In the genomic region with DNA sequence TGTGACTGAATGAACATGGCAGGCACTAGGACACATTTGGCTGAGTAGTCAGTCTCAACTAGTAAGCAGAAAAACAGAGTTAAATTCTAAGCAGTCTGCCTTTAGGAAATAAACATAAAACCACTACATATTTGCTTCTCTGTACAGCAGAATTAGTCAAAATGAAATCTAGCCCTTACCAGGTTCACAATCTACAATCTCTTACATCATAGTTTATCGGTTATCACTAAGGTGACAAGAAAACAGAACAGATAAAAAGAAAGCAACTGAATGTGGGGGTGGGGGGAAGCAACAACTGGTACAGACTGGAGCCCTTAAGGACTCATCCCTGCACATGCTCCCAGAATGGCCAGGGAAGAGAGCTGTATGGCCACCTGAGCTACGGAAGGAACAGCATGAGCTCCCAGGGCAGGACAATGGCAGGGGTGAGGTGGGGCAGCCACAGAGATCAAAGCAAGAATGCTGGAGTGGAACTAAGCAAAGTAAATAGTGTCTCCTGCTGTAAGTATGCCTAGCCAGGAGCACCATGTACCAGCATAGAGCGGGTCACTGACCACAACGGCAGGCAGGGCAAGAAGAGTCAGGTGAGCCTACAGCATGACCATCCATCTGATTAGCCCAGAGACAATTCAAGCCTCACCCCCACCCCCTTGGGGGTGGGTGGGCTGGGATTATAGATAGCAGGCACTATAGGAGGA, we compare ENCODE assay signal across 16 mouse cellular contexts. TPM values are rescaled to one million over a fixed set of nuclear protein-coding genes. Genes with fewer than 3 reads are reported as not detected.
DNase-seq lines count a peak whose midpoint lies in the region; ATAC-seq and TF ChIP-seq lines count a peak whose summit lies in the region.
"Had no signal": no experiment of that assay in that cellular context is flagged by ENCODE, and none has a peak within 500 bp of the region (broad histone marks: within the 10 kb centered on the region; RNA-seq: fewer than 3 reads in every experiment).

No protein-coding gene starts in this region.

- peak overlapping the region; percentile 79 for H3K27ac ChIP-seq in liver, adult 2 months (replicated peaks; ENCODE audit: insufficient read depth, low read depth, low read length)
- no peak overlapping the region for H3K27ac ChIP-seq in heart, embryonic 12.5 days (ENCODE audit: poor library complexity, severe bottlenecking)
- H3K27ac ChIP-seq: midbrain, embryonic 12.5 days; neural tube, embryonic 12.5 days had no signal

- peaks cover 15% of the 10 kb centered on the region for H3K4me1 ChIP-seq in liver, adult 2 months (ENCODE audit: control insufficient read depth, insufficient read depth, low read length)
- H3K4me1 ChIP-seq in heart, embryonic 12.5 days (replicated peaks): 0 out of 2 replicates have a peak, but pooled peaks cover 6% of the 10 kb centered on the region
- H3K4me1 ChIP-seq: midbrain, embryonic 12.5 days; neural tube, embryonic 12.5 days had no signal

- no peaks in the 10 kb centered on the region for H3K79me2 ChIP-seq in liver, adult 2 months (ENCODE audit: control insufficient read depth, insufficient read depth, low read length)

- ATAC-seq in CD4-positive, CD25-positive, alpha-beta regulatory T cell, adult 4 months: peak; percentile 90
- ATAC-seq in megakaryocyte, adult 5-6 weeks (ENCODE audit: poor library complexity, severe bottlenecking): no peak
- ATAC-seq in heart, embryonic 12.5 days (ENCODE audit: insufficient number of reproducible peaks, low FRiP score): no peak

- TF ChIP-seq POLR2A in liver, adult 2 months (IDR thresholded peaks at IDR 0.05; ENCODE audit: extremely low read depth, insufficient read depth, low read length): no peak

- H3K4me2 ChIP-seq in heart, embryonic 12.5 days: no peak overlapping the region
- H3K4me2 ChIP-seq: midbrain, embryonic 12.5 days; neural tube, embryonic 12.5 days had no signal

- no peaks in the 10 kb centered on the region for H3K36me3 ChIP-seq in liver, adult 2 months (ENCODE audit: control insufficient read depth, insufficient read depth, low read length)
- no peaks in the 10 kb centered on the region for H3K36me3 ChIP-seq in heart, embryonic 12.5 days
- H3K36me3 ChIP-seq: midbrain, embryonic 12.5 days; neural tube, embryonic 12.5 days had no signal

- WGBS in liver, adult 2 months: 18% methylated on average over 4 of the region's 4 CpGs
- 51% methylated on average over 4 of the region's 4 CpGs for WGBS in heart, embryonic 12.5 days

- no peaks in the 10 kb centered on the region for H3K27me3 ChIP-seq in liver, adult 2 months (ENCODE audit: control insufficient read depth, insufficient read depth, low read length)
- H3K27me3 ChIP-seq in heart, embryonic 12.5 days (replicated peaks): 0 out of 2 replicates have a peak, but pooled peaks cover 3% of the 10 kb centered on the region
- H3K27me3 ChIP-seq: midbrain, embryonic 12.5 days; neural tube, embryonic 12.5 days had no signal

- intact Hi-C loops in left cerebral cortex, postnatal 36 days (cut with DNase I): no loop called here

- no peak overlapping the region; the same call in 1 of the 2 replicates for H3K9ac ChIP-seq in liver, adult 2 months (ENCODE audit: low read depth, low read length)
- no peak overlapping the region for H3K9ac ChIP-seq in heart, embryonic 12.5 days
- H3K9ac ChIP-seq: midbrain, embryonic 12.5 days; neural tube, embryonic 12.5 days had no signal

- H3K4me3 ChIP-seq in liver, adult 2 months (ENCODE audit: insufficient read depth, low read depth, low read length): no peak overlapping the region
- H3K4me3 ChIP-seq in heart, embryonic 12.5 days: no peak overlapping the region
- H3K4me3 ChIP-seq: erythroblast, embryonic 14.5 days; midbrain, embryonic 12.5 days; neural tube, embryonic 12.5 days had no signal

- H3K9me3 ChIP-seq in heart, embryonic 12.5 days (replicated peaks): no peaks in the 10 kb centered on the region
- H3K9me3 ChIP-seq: midbrain, embryonic 12.5 days; neural tube, embryonic 12.5 days had no signal

- DNase-seq in kidney, adult 18-20 months: peak; percentile 55
- peak; percentile 86 for DNase-seq in liver, adult 2 months (ENCODE audit: extremely low read depth, low read depth, low spot score)
- DNase-seq in lung, postnatal 25 days (ENCODE audit: low spot score): peak; percentile 48
- DNase-seq in left cerebral cortex, postnatal 36 days (ENCODE audit: low spot score in 2 of 2): no peak
- no peak for DNase-seq in thymus, postnatal 10 days (ENCODE audit: low spot score in 2 of 2)
- DNase-seq: cerebellum, postnatal 36 days; right cerebral cortex, postnatal 25 days; thymus, postnatal 36 days had no signal

- TF ChIP-seq CTCF in liver, adult 2 months (IDR thresholded peaks at IDR 0.05; ENCODE audit: low read depth, low read length): no peak

RNA-seq across cellular contexts. Expression of a gene that starts 20.0 kb away (rescaled TPM):
- polyA plus RNA-seq in CD4-positive, CD25-positive, alpha-beta regulatory T cell, adult 4 months (2017; shearing (Covaris generic)): not detected
- total RNA-seq in liver, adult 2 months (2014; rRNA removed): 0.55 and 0.87 TPM in 2 replicates
- 1.4 and 3.5 TPM in 2 replicates for polyA plus RNA-seq in liver, adult 2 months (2012; rRNA removed)
- total RNA-seq in left cerebral cortex, postnatal 36 days (2021): under 1 TPM; 0.37 to 0.48 TPM
- total RNA-seq in megakaryocyte, adult 5-6 weeks (2015): 0.11 TPM in 1 of 2 replicates, not detected in the other
- total RNA-seq in megakaryocyte, adult 5-6 weeks (2017): not detected in 2 replicates
- 0.06 and 0.14 TPM in 2 replicates for polyA plus RNA-seq in heart, embryonic 12.5 days (2016; fragmentation: Nextera tagmentation; extraction: Ambion mirVana)

RNA-seq across cellular contexts. Expression of a gene that starts 36.1 kb away (rescaled TPM):
- not detected for polyA plus RNA-seq in CD4-positive, CD25-positive, alpha-beta regulatory T cell, adult 4 months (2017; shearing (Covaris generic))
- not detected in 2 replicates for total RNA-seq in liver, adult 2 months (2014; rRNA removed)
- not detected in 2 replicates for polyA plus RNA-seq in liver, adult 2 months (2012; rRNA removed)
- 1 to 10 TPM; 1.7 to 2.6 TPM for total RNA-seq in left cerebral cortex, postnatal 36 days (2021)
- total RNA-seq in megakaryocyte, adult 5-6 weeks (2015): not detected in 2 replicates
- total RNA-seq in megakaryocyte, adult 5-6 weeks (2017): not detected in 2 replicates
- not detected in 2 replicates for polyA plus RNA-seq in heart, embryonic 12.5 days (2016; fragmentation: Nextera tagmentation; extraction: Ambion mirVana)
- total RNA-seq: gastrocnemius, adult 18-20 months had no signal
- polyA plus RNA-seq: erythroblast, embryonic 14.5 days; heart, embryonic 14.5 days had no signal

Comparison
In these comparisons a context has a peak if more than half of its experiments do, and no peak if none do; other contexts are left out.
1. DNase-seq: peak in kidney, adult 18-20 months (single experiment), liver, adult 2 months (single experiment) and lung, postnatal 25 days (single experiment); none in left cerebral cortex, postnatal 36 days (0 of 2) and thymus, postnatal 10 days (0 of 2).